Mouse (Mus musculus): ENCODE measurements around the gene Olfr1342.
A peak's percentile ranks its signal among the peaks of the same experiment; 100 is the strongest.

Olfr1342 gene

GRCm38 (mm10) chr4:118692412-118692973, at the start of gene Olfr1342:
TSS of gene Olfr1342 (minus strand) at chr4:118692756.
- DNase-seq: no peak

GRCm38 (mm10) chr4:118741881-118742280, 49.3 kb upstream of the Olfr1342 start:
- no peak for DNase-seq

- DNase-seq: no peak
These were observed 48.6 kb upstream of the Olfr1342 start for GRCm38 (mm10) chr4:118740988-118741698.

GRCm38 (mm10) chr4:118739574-118739973, 47.0 kb upstream of the Olfr1342 start:
- DNase-seq: no peak

- no peak for DNase-seq
These were observed 39.3 kb upstream of the Olfr1342 start, which contains the start of gene Olfr1339 for GRCm38 (mm10) chr4:118731875-118732274. TSS of gene Olfr1339 (plus strand) at chr4:118732175.

GRCm38 (mm10) chr4:118721742-118722483, 29.4 kb upstream of the Olfr1342 start:
- no peak for DNase-seq

- no peak for DNase-seq
These were observed 27.3 kb upstream of the Olfr1342 start, which contains the start of gene Olfr1340 for GRCm38 (mm10) chr4:118719838-118720237. TSS of gene Olfr1340 (plus strand) at chr4:118720138.

GRCm38 (mm10) chr4:118711656-118712055, 19.1 kb upstream of the Olfr1342 start:
- no peak for DNase-seq

- DNase-seq: no peak
These were observed 15.5 kb upstream of the Olfr1342 start for GRCm38 (mm10) chr4:118708086-118708485.

- DNase-seq: no peak
These were observed 10.7 kb upstream of the Olfr1342 start, which contains the start of gene Olfr1341 for GRCm38 (mm10) chr4:118703223-118703622. TSS of gene Olfr1341 (plus strand) at chr4:118703523.

GRCm38 (mm10) chr4:118693812-118694211, 1.3 kb upstream of the Olfr1342 start:
- no peak for DNase-seq

GRCm38 (mm10) chr4:118687086-118687485, 5.5 kb downstream of the Olfr1342 start:
- DNase-seq: no peak

GRCm38 (mm10) chr4:118658652-118659051, 33.9 kb downstream of the Olfr1342 start, which contains the start of gene Olfr62:
TSS of gene Olfr62 (plus strand) at chr4:118658952.
- DNase-seq: no peak

GRCm38 (mm10) chr4:118645234-118645633, 47.3 kb downstream of the Olfr1342 start:
- DNase-seq: peak; percentile 76 to 77

- DNase-seq: no peak
These were observed 50.0 kb downstream of the Olfr1342 start for GRCm38 (mm10) chr4:118642346-118643190.

All from B cell, adult 2 months (primary cell).